Mouse (Mus musculus): ENCODE data around the gene Gdap1l1. TPM values are rescaled to one million over a fixed set of nuclear protein-coding genes. Genes with fewer than 3 reads are reported as not detected.

The Gdap1l1 gene
- polyA plus RNA-seq, 1 experiment from 2014 or later: 148 TPM

- peak; percentile 15 for ATAC-seq
- peaks cover 2% of the 10 kb centered on the region for H3K36me3 ChIP-seq (ENCODE audit: control insufficient read depth, insufficient read depth, low read length)
- under 1% methylated on average over 47 of the region's 50 CpGs for WGBS
Measured at GRCm38 (mm10) chr2:163418841-163419345, 19.4 kb upstream of the Gdap1l1 start.

GRCm38 (mm10) chr2:163419346-163420045 lies 18.8 kb upstream of the Gdap1l1 start:
- peak overlapping the region; percentile 86 for H3K27ac ChIP-seq (ENCODE audit: low read length)
- peak overlapping the region; percentile 82 for H3K4me2 ChIP-seq (ENCODE audit: low read length)
- peak; percentile 99 for ATAC-seq
- H3K9ac ChIP-seq (ENCODE audit: low read depth, low read length): peak overlapping the region; percentile 83
- H3K27me3 ChIP-seq (ENCODE audit: control insufficient read depth, insufficient read depth, low read depth, low read length): no peaks in the 10 kb centered on the region
- H3K9me3 ChIP-seq (replicated peaks; ENCODE audit: control insufficient read depth, low read length, poor library complexity, severe bottlenecking): no peaks in the 10 kb centered on the region
- H3K4me3 ChIP-seq (ENCODE audit: low read depth, low read length): peak overlapping the region; percentile 90
- under 1% methylated on average over 58 of the region's 71 CpGs for WGBS
- H3K36me3 ChIP-seq (ENCODE audit: control insufficient read depth, insufficient read depth, low read length): no peaks in the 10 kb centered on the region; the same call in 1 of the 2 replicates
- peaks cover 25% of the 10 kb centered on the region for H3K4me1 ChIP-seq (ENCODE audit: control insufficient read depth, insufficient read depth, low read length)

More at GRCm38 (mm10) chr2:163418841-163419345, 19.4 kb upstream of the Gdap1l1 start:
- peak overlapping the region; percentile 72 for H3K27ac ChIP-seq (ENCODE audit: low read length)
- H3K27me3 ChIP-seq (ENCODE audit: control insufficient read depth, insufficient read depth, low read depth, low read length): no peaks in the 10 kb centered on the region
- H3K4me3 ChIP-seq (ENCODE audit: low read depth, low read length): peak overlapping the region; percentile 90
- no peaks in the 10 kb centered on the region for H3K9me3 ChIP-seq (replicated peaks; ENCODE audit: control insufficient read depth, low read length, poor library complexity, severe bottlenecking)
- peak overlapping the region; percentile 83 for H3K4me2 ChIP-seq (ENCODE audit: low read length)
- peak overlapping the region; percentile 83 for H3K9ac ChIP-seq (ENCODE audit: low read depth, low read length)
- peaks cover 25% of the 10 kb centered on the region for H3K4me1 ChIP-seq (ENCODE audit: control insufficient read depth, insufficient read depth, low read length)

GRCm38 (mm10) chr2:163420366-163420886 lies 17.9 kb upstream of the Gdap1l1 start:
- Histone ChIP-seq H3K27ac (ENCODE audit: low read length) (peak overlapping the region; percentile 86; the same call in 1 of the 2 replicates), H3K27me3 (ENCODE audit: control insufficient read depth, insufficient read depth, low read depth, low read length) (no peaks in the 10 kb centered on the region), H3K9ac (ENCODE audit: low read depth, low read length) (peak overlapping the region; percentile 83), H3K9me3 (replicated peaks; ENCODE audit: control insufficient read depth, low read length, poor library complexity, severe bottlenecking) (no peaks in the 10 kb centered on the region), H3K4me1 (ENCODE audit: control insufficient read depth, insufficient read depth, low read length) (peaks cover 25% of the 10 kb centered on the region), H3K4me3 (ENCODE audit: low read depth, low read length) (peak overlapping the region; percentile 90), H3K36me3 (ENCODE audit: control insufficient read depth, insufficient read depth, low read length) (no peaks in the 10 kb centered on the region), H3K4me2 (ENCODE audit: low read length) (peak overlapping the region; percentile 82)
- ATAC-seq: no peak
- WGBS: 34% methylated on average over 10 of the region's 10 CpGs

GRCm38 (mm10) chr2:163422895-163423660 lies 15.2 kb upstream of the Gdap1l1 start:
- Histone ChIP-seq H3K4me1 (ENCODE audit: control insufficient read depth, insufficient read depth, low read length) (peaks cover 21% of the 10 kb centered on the region), H3K4me2 (ENCODE audit: low read length) (no peak overlapping the region), H3K36me3 (ENCODE audit: control insufficient read depth, insufficient read depth, low read length) (no peaks in the 10 kb centered on the region), H3K9me3 (replicated peaks; ENCODE audit: control insufficient read depth, low read length, poor library complexity, severe bottlenecking) (no peaks in the 10 kb centered on the region), H3K4me3 (ENCODE audit: low read depth, low read length) (no peak overlapping the region), H3K27me3 (ENCODE audit: control insufficient read depth, insufficient read depth, low read depth, low read length) (no peaks in the 10 kb centered on the region), H3K9ac (ENCODE audit: low read depth, low read length) (no peak overlapping the region), H3K27ac (ENCODE audit: low read length) (no peak overlapping the region)
- no peak for ATAC-seq
- 82% methylated on average over 9 of the region's 9 CpGs for WGBS

- no peak for ATAC-seq
- Histone ChIP-seq H3K4me3 (ENCODE audit: low read depth, low read length) (no peak within 1 kb of the TSS), H3K36me3 (ENCODE audit: control insufficient read depth, insufficient read depth, low read length) (no peaks in the 10 kb centered on the region), H3K4me2 (ENCODE audit: low read length) (no peak within 1 kb of the TSS), H3K4me1 (ENCODE audit: control insufficient read depth, insufficient read depth, low read length) (peaks cover 15% of the 10 kb centered on the region), H3K27ac (ENCODE audit: low read length) (no peak within 1 kb of the TSS), H3K27me3 (ENCODE audit: control insufficient read depth, insufficient read depth, low read depth, low read length) (no peaks in the 10 kb centered on the region), H3K9me3 (replicated peaks; ENCODE audit: control insufficient read depth, low read length, poor library complexity, severe bottlenecking) (no peaks in the 10 kb centered on the region), H3K9ac (ENCODE audit: low read depth, low read length) (no peak within 1 kb of the TSS)
- 71% methylated on average over 6 of the region's 6 CpGs for WGBS
Measured at GRCm38 (mm10) chr2:163424597-163424996, 13.7 kb upstream of the Gdap1l1 start, which contains the start of gene Oser1. Gene Oser1 (minus strand): TSS chr2:163424697.

- Histone ChIP-seq H3K9ac (ENCODE audit: low read depth, low read length) (no peak overlapping the region), H3K4me2 (ENCODE audit: low read length) (no peak overlapping the region), H3K27me3 (ENCODE audit: control insufficient read depth, insufficient read depth, low read depth, low read length) (no peaks in the 10 kb centered on the region), H3K4me3 (ENCODE audit: low read depth, low read length) (no peak overlapping the region), H3K9me3 (replicated peaks; ENCODE audit: control insufficient read depth, low read length, poor library complexity, severe bottlenecking) (no peaks in the 10 kb centered on the region), H3K27ac (ENCODE audit: low read length) (no peak overlapping the region), H3K36me3 (ENCODE audit: control insufficient read depth, insufficient read depth, low read length) (no peaks in the 10 kb centered on the region), H3K4me1 (ENCODE audit: control insufficient read depth, insufficient read depth, low read length) (no peaks in the 10 kb centered on the region; the same call in 1 of the 2 replicates)
- no peak for ATAC-seq
- WGBS: 53% methylated on average over 4 of the region's 4 CpGs
Measured at GRCm38 (mm10) chr2:163428346-163429011, 9.8 kb upstream of the Gdap1l1 start.

GRCm38 (mm10) chr2:163431289-163431688 lies 7.0 kb upstream of the Gdap1l1 start:
- H3K27ac ChIP-seq (ENCODE audit: low read length): no peak overlapping the region
- H3K4me2 ChIP-seq (ENCODE audit: low read length): no peak overlapping the region
- H3K36me3 ChIP-seq (ENCODE audit: control insufficient read depth, insufficient read depth, low read length): no peaks in the 10 kb centered on the region
- H3K27me3 ChIP-seq (ENCODE audit: control insufficient read depth, insufficient read depth, low read depth, low read length): no peaks in the 10 kb centered on the region
- no peak overlapping the region for H3K9ac ChIP-seq (ENCODE audit: low read depth, low read length)
- 90% methylated on average over 9 of the region's 9 CpGs for WGBS
- no peak overlapping the region for H3K4me3 ChIP-seq (ENCODE audit: low read depth, low read length)
- no peaks in the 10 kb centered on the region for H3K4me1 ChIP-seq (ENCODE audit: control insufficient read depth, insufficient read depth, low read length)
- H3K9me3 ChIP-seq (replicated peaks; ENCODE audit: control insufficient read depth, low read length, poor library complexity, severe bottlenecking): no peaks in the 10 kb centered on the region
- ATAC-seq: no peak

GRCm38 (mm10) chr2:163433971-163434370 lies 4.3 kb upstream of the Gdap1l1 start:
- WGBS: 20% methylated on average over 4 of the region's 4 CpGs
- Histone ChIP-seq H3K9me3 (replicated peaks; ENCODE audit: control insufficient read depth, low read length, poor library complexity, severe bottlenecking) (no peaks in the 10 kb centered on the region), H3K36me3 (ENCODE audit: control insufficient read depth, insufficient read depth, low read length) (no peaks in the 10 kb centered on the region), H3K27ac (ENCODE audit: low read length) (no peak overlapping the region), H3K9ac (ENCODE audit: low read depth, low read length) (no peak overlapping the region), H3K27me3 (ENCODE audit: control insufficient read depth, insufficient read depth, low read depth, low read length) (no peaks in the 10 kb centered on the region), H3K4me3 (ENCODE audit: low read depth, low read length) (no peak overlapping the region), H3K4me2 (ENCODE audit: low read length) (no peak overlapping the region), H3K4me1 (ENCODE audit: control insufficient read depth, insufficient read depth, low read length) (peaks cover 6% of the 10 kb centered on the region; the same call in 1 of the 2 replicates)
- ATAC-seq: no peak
